Mouse (Mus musculus): Measurements from ENCODE around the gene AI467606. TPM values are rescaled to one million over a fixed set of nuclear protein-coding genes. Genes with fewer than 3 reads are reported as not detected.

AI467606 gene
- 1 to 10 TPM; 1.0 to 2.0 TPM for total RNA-seq (2021)
- long read RNA-seq, experiment 1, result 0 reads
- long read RNA-seq, experiment 2, partial matches to known transcripts, result 0 of 3 reads
- long read RNA-seq, experiment 2, other reads (novel, unspliced or antisense), result 0 of 3 reads

GRCm38 (mm10) chr7:127091114-127091896, at the start of gene AI467606:
Gene AI467606 (plus strand): TSS chr7:127091359.
- TF ChIP-seq CTCF (conservative IDR thresholded peaks at IDR 0.05), result no peak
- Histone ChIP-seq H3K27ac (peak within 1 kb of the TSS; percentile 58), H3K4me3 (peak within 1 kb of the TSS; percentile 26; the same call in 1 of the 2 replicates)
- DNase-seq (ENCODE audit: low spot score in 2 of 2), result no peak

- Histone ChIP-seq H3K27ac (peak within 1 kb of the TSS; percentile 89), H3K4me3 (peak within 1 kb of the TSS; percentile 68)
- DNase-seq (ENCODE audit: low spot score in 2 of 2), result peak; percentile 88 to 91
- no peak for TF ChIP-seq CTCF (conservative IDR thresholded peaks at IDR 0.05)
Observed at GRCm38 (mm10) chr7:127041851-127042672, 49.1 kb upstream of the AI467606 start, which contains the start of gene Kif22. Gene Kif22 (minus strand): TSS chr7:127042471.

- no peak for TF ChIP-seq CTCF (conservative IDR thresholded peaks at IDR 0.05)
- no peak overlapping the region for H3K4me3 ChIP-seq
- H3K27ac ChIP-seq, result no peak overlapping the region
- DNase-seq (ENCODE audit: low spot score in 2 of 2), result no peak
Observed at GRCm38 (mm10) chr7:127055026-127055585, 36.1 kb upstream of the AI467606 start.

GRCm38 (mm10) chr7:127065538-127065937, 25.6 kb upstream of the AI467606 start:
- Histone ChIP-seq H3K27ac (no peak overlapping the region), H3K4me3 (no peak overlapping the region)
- TF ChIP-seq CTCF (conservative IDR thresholded peaks at IDR 0.05), result no peak
- DNase-seq (ENCODE audit: low spot score in 2 of 2), result no peak

GRCm38 (mm10) chr7:127066317-127066716, 24.8 kb upstream of the AI467606 start:
- Histone ChIP-seq H3K4me3 (no peak overlapping the region), H3K27ac (no peak overlapping the region)
- no peak for DNase-seq (ENCODE audit: low spot score in 2 of 2)
- TF ChIP-seq CTCF (conservative IDR thresholded peaks at IDR 0.05), result no peak

GRCm38 (mm10) chr7:127070871-127071413, 20.2 kb upstream of the AI467606 start:
- TF ChIP-seq CTCF (conservative IDR thresholded peaks at IDR 0.05), result no peak

GRCm38 (mm10) chr7:127073221-127073620, 17.9 kb upstream of the AI467606 start:
- H3K4me3 ChIP-seq, result no peak overlapping the region
- TF ChIP-seq CTCF (conservative IDR thresholded peaks at IDR 0.05), result no peak
- DNase-seq (ENCODE audit: low spot score in 2 of 2), result no peak

More at GRCm38 (mm10) chr7:127070871-127071413, 20.2 kb upstream of the AI467606 start:
- H3K4me3 ChIP-seq, result no peak overlapping the region
- no peak overlapping the region for H3K27ac ChIP-seq
- DNase-seq (ENCODE audit: low spot score in 2 of 2), result no peak

GRCm38 (mm10) chr7:127076188-127076587, 15.0 kb upstream of the AI467606 start:
- Histone ChIP-seq H3K27ac (no peak overlapping the region), H3K4me3 (no peak overlapping the region)
- no peak for DNase-seq (ENCODE audit: low spot score in 2 of 2)
- no peak for TF ChIP-seq CTCF (conservative IDR thresholded peaks at IDR 0.05)

More at GRCm38 (mm10) chr7:127073221-127073620, 17.9 kb upstream of the AI467606 start:
- no peak overlapping the region for H3K27ac ChIP-seq

- no peak for DNase-seq (ENCODE audit: low spot score in 2 of 2)
- no peak overlapping the region for H3K27ac ChIP-seq
- H3K4me3 ChIP-seq, result no peak overlapping the region
- peak; percentile 27 for TF ChIP-seq CTCF (conservative IDR thresholded peaks at IDR 0.05)
Observed at GRCm38 (mm10) chr7:127077692-127078091, 13.5 kb upstream of the AI467606 start.

GRCm38 (mm10) chr7:127080045-127080444, 11.1 kb upstream of the AI467606 start:
- no peak overlapping the region for H3K4me3 ChIP-seq
- TF ChIP-seq CTCF (conservative IDR thresholded peaks at IDR 0.05), result no peak

GRCm38 (mm10) chr7:127082271-127082670, 8.9 kb upstream of the AI467606 start:
- Histone ChIP-seq H3K27ac (peak overlapping the region; percentile 18; the same call in 1 of the 2 replicates), H3K4me3 (no peak overlapping the region)
- DNase-seq (ENCODE audit: low spot score in 2 of 2), result no peak
- TF ChIP-seq CTCF (conservative IDR thresholded peaks at IDR 0.05), result no peak

More at GRCm38 (mm10) chr7:127080045-127080444, 11.1 kb upstream of the AI467606 start:
- no peak overlapping the region for H3K27ac ChIP-seq
- no peak for DNase-seq (ENCODE audit: low spot score in 2 of 2)

GRCm38 (mm10) chr7:127082995-127083394, 8.2 kb upstream of the AI467606 start:
- Histone ChIP-seq H3K4me3 (no peak overlapping the region), H3K27ac (no peak overlapping the region)
- TF ChIP-seq CTCF (conservative IDR thresholded peaks at IDR 0.05), result no peak
- DNase-seq (ENCODE audit: low spot score in 2 of 2), result no peak

Data from layer of hippocampus, adult 2 months (tissue).